Mouse (Mus musculus) heart, adult 2 months (tissue): ENCODE data around the gene Nap1l5.

Source experiments
- CTCF ChIP-seq: fragments of 200-600 bp; IDR thresholded peaks from 2 replicates; pipeline ENCODE4 v1.8.1; 2022; ENCODE audit warnings: antibody characterized with exemption, mild to moderate bottlenecking, moderate library complexity
- POLR2A ChIP-seq: fragments of 200-500 bp; IDR thresholded peaks from 2 replicates; pipeline ENCODE4 v1.6.1; 2011; ENCODE audit warnings: mild to moderate bottlenecking, low read depth, low read length, control low read depth; ENCODE audit not compliant: insufficient read depth

GRCm38 (mm10) chr6:58946840-58947239 lies 40.0 kb upstream of the Nap1l5 start:
- no peak for TF ChIP-seq POLR2A
- TF ChIP-seq CTCF, result no peak
